Mouse (Mus musculus) neural tube, embryonic 13.5 days (tissue): ENCODE measurements at regions not wholly inside any gene's neighbourhood (a gene's known extent, or its start where the extent isn't known, plus 50 kb on each side); places are given as distances from the start of the nearest gene placed in this dataset.
A peak's percentile ranks its signal among the peaks of the same experiment; 100 is the strongest.

Experiments
- ATAC-seq: fragments of 200-750 bp; cut with Nextera tagmentation; 2 replicates; pipeline ENCODE4 v1.8.0; 2017; ENCODE audit warnings: low read depth, mild to moderate bottlenecking, moderate TSS enrichment, moderate library complexity
- H3K27ac ChIP-seq: fragments of 300-500 bp; sonication (generic); replicated peaks from 2 replicates; pipeline ENCODE4 v1.5.1; 2015; ENCODE audit warnings: moderate library complexity, mild to moderate bottlenecking, inconsistent platforms
- H3K27me3 ChIP-seq: fragments of 300-500 bp; sonication (generic); 2 replicates; pipeline ENCODE4 v1.6.1; 2015; ENCODE audit warnings: mild to moderate bottlenecking, inconsistent platforms
- H3K36me3 ChIP-seq: fragments of 300-500 bp; sonication (generic); 2 replicates; pipeline ENCODE4 v1.6.1; 2015; ENCODE audit warnings: mild to moderate bottlenecking, inconsistent platforms
- H3K4me1 ChIP-seq: fragments of 300-500 bp; sonication (generic); replicated peaks from 2 replicates; pipeline ENCODE4 v1.6.1; 2015; ENCODE audit warnings: inconsistent platforms
- H3K4me2 ChIP-seq: fragments of 300-500 bp; sonication (generic); 2 replicates; pipeline ENCODE4 v1.6.1; 2015; ENCODE audit warnings: inconsistent platforms, mild to moderate bottlenecking, moderate library complexity
- H3K4me3 ChIP-seq: fragments of 300-500 bp; sonication (generic); 2 replicates; pipeline ENCODE4 v1.5.1; 2015; ENCODE audit warnings: mild to moderate bottlenecking, inconsistent platforms
- H3K9ac ChIP-seq: fragments of 300-500 bp; sonication (generic); 2 replicates; pipeline ENCODE4 v1.6.1; 2015; ENCODE audit warnings: moderate library complexity, mild to moderate bottlenecking, inconsistent platforms
- H3K9me3 ChIP-seq: fragments of 300-500 bp; sonication (generic); 2 replicates; pipeline ENCODE4 v1.6.1; 2016; ENCODE audit warnings: inconsistent platforms
- WGBS: fragments of 180-500 bp; shearing (Covaris S2); methylation state at CpG from one replicate; pipeline ENCODE4 v1.1.7; 2015; 5-methylcytosine and 5-hydroxymethylcytosine counted together

DNA sequence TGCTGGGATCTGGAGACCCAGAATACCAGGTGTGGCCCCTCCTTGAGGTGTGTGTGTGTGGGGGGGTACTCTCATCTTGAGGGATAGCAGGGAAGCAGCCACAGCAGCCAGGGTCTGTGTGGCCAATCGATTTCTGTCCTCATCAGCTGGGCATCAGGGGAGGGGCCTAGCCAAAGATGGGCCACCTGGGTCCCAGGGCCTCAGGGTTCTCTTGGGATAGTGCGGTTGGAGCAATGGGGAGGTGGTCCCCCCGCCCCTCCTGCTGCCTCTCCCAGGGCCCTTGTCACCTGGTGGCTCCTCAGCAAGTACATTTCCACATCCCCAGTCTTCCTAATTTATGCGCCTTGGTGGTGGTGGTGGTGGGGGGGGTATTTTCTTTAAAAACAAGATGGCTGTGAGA is 55.4 kb downstream of the Uncx start:
- Histone ChIP-seq H3K4me1 (peaks cover 46% of the 10 kb centered on the region), H3K27me3 (peaks cover 80% of the 10 kb centered on the region), H3K4me3 (no peak overlapping the region), H3K27ac (peak overlapping the region; percentile 87), H3K4me2 (peak overlapping the region; percentile 48), H3K9me3 (no peaks in the 10 kb centered on the region), H3K9ac (0 out of 2 replicates have a peak overlapping the region, but pooled peaks have one; percentile 6), H3K36me3 (no peaks in the 10 kb centered on the region)
- 4% methylated on average over 4 of the region's 4 CpGs for WGBS
- ATAC-seq, result peak; percentile 23; the same call in 1 of the 2 replicates

DNA sequence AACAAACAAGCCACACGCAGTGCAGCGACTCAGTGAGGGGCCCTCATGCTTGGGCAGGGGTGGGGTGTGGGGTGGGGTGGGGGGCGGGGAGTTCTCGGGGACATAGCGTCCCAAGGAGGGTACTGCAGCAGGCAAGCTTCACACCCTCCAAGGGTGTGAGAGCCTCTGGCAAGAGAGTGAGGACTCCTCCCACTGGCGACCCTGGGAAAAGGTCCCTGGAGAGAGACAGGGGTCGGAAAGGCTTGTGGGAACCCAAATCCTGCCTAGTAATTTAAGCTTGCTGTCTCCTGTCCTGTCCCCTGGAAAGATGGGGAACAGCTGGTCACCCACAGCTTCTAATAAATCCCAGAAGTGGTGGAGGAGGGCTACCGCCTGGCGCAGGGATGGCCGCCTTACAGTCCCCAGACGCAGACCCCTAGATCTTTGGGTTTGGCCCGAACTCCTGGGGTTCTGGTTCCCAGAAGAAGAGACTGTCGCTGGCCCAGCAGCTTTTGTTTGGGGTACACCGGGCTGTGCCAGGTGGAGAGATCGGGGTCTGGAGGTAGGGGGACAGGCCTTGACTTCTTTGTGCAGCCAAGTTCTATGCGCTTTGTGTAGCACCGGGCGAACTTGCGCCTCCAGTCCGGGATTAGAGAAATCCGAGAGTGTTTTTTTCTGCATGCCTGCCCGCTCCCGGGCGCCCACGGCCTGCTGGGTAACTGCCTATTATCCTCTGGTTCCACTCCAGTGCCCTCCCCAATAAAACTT is 56.1 kb downstream of the Uncx start:
- peak overlapping the region; percentile 51 for H3K9ac ChIP-seq
- ATAC-seq, result peak; percentile 70
- H3K27me3 ChIP-seq, result peaks cover 84% of the 10 kb centered on the region
- WGBS, result under 1% methylated on average over 25 of the region's 25 CpGs
- H3K9me3 ChIP-seq, result no peaks in the 10 kb centered on the region
- peak overlapping the region; percentile 87 for H3K27ac ChIP-seq
- H3K4me3 ChIP-seq, result peak overlapping the region; percentile 8; the same call in 1 of the 2 replicates
- H3K4me2 ChIP-seq, result peak overlapping the region; percentile 48
- peaks cover 40% of the 10 kb centered on the region for H3K4me1 ChIP-seq
- H3K36me3 ChIP-seq, result no peaks in the 10 kb centered on the region

DNA sequence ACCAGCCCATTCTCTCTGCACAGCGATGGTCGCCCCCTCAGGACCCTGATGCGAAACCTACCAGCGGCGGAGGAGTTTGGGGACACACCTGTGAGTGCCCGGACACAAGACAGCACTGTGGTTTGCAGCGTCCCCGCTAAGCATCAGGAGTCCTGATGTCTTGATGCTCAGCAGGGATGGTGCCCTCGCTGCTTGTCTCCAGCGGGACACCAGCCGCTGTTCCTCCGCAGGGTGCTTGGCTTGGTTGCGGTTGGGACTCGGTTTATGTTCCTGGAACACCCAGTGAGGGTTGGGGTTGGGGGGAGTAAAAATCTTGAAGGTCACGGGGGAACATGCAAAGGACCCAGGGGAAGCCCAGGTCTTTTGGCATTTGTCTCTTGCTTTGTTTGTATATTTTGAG is 56.9 kb downstream of the Uncx start:
- ATAC-seq, result peak; percentile 18; the same call in 1 of the 2 replicates
- H3K27ac ChIP-seq, result peak overlapping the region; percentile 87

DNA sequence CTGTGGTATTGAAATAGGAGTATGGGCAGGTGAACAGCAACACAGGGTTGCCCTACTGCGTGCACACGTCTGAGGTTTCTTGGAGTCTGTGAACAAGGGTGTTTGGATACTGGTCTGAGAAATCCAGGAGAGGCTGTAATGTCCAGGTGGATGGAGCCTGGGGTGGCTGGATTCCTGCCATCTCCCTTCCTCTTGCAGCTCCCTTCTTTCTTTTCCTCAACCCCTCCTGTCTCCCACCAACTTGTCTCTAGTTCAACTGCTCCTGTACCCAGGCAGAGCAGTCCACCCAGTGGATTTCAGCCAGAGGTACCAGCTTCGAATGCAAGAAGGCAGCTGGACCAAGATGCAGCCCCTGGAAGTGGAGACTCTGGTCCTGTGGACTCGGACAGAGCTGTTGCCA is 59.6 kb downstream of the Uncx start:
- Histone ChIP-seq H3K27ac (no peak overlapping the region), H3K9me3 (no peaks in the 10 kb centered on the region), H3K4me3 (no peak overlapping the region), H3K4me1 (peaks cover 26% of the 10 kb centered on the region), H3K4me2 (no peak overlapping the region), H3K36me3 (no peaks in the 10 kb centered on the region), H3K27me3 (peaks cover 76% of the 10 kb centered on the region), H3K9ac (no peak overlapping the region)
- no peak for ATAC-seq
- WGBS, result 86% methylated on average over 4 of the region's 4 CpGs

More for the DNA sequence above, 56.9 kb downstream of the Uncx start:
- 2% methylated on average over 15 of the region's 15 CpGs for WGBS
- no peak overlapping the region for H3K9ac ChIP-seq
- H3K27me3 ChIP-seq, result peaks cover 85% of the 10 kb centered on the region
- no peaks in the 10 kb centered on the region for H3K9me3 ChIP-seq
- peak overlapping the region; percentile 48 for H3K4me2 ChIP-seq
- H3K36me3 ChIP-seq, result no peaks in the 10 kb centered on the region
- peaks cover 31% of the 10 kb centered on the region for H3K4me1 ChIP-seq
- no peak overlapping the region for H3K4me3 ChIP-seq

DNA sequence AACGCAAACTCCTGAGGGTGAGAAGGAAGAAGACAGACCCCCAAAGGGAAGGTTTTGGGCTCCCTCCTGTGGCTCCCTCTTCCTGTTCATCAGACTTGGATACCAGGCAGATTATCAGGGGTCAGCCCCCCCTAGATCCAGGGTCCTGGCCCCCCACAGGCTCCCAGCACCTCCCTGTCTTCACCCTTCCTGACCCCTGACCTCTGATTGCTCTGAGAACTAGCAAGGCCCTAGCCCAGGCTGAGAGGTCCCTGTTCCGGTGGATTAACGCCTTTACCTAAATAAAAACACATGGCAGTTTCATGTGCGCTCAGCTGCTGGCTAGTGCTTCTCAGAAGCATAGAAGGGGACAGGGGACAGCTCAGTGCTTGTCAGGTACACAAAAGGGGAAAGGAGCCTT is 60.2 kb downstream of the Uncx start:
- WGBS, result 27% methylated on average over 4 of the region's 4 CpGs
- H3K27me3 ChIP-seq, result peaks cover 69% of the 10 kb centered on the region

DNA sequence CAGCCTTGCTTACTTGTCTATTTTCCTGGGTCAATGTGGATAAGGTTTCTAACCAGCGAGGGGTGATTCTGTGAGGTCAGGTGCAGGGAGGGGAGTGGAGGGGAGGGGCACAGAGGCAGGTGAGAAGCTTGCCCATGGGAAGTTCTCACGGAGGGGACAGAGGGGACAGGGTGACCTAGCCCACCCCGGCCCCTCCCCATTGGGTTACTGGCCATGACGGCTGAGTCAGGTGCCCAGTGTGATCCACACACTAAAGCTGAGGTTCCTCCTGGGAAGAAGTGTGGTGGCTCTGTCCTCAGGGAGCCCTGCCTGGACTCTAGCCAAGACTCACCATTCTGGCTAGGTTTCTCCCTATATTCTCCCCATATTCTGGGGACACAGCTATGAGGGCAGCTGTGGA is 61.0 kb downstream of the Uncx start:
- Histone ChIP-seq H3K36me3 (no peaks in the 10 kb centered on the region), H3K4me1 (peaks cover 12% of the 10 kb centered on the region), H3K4me3 (no peak overlapping the region), H3K27me3 (peaks cover 62% of the 10 kb centered on the region), H3K27ac (no peak overlapping the region), H3K9me3 (no peaks in the 10 kb centered on the region), H3K4me2 (no peak overlapping the region), H3K9ac (no peak overlapping the region)
- ATAC-seq, result no peak
- WGBS, result 50% methylated on average over 4 of the region's 4 CpGs

More for the DNA sequence above, 60.2 kb downstream of the Uncx start:
- no peak for ATAC-seq
- H3K36me3 ChIP-seq, result no peaks in the 10 kb centered on the region
- H3K4me2 ChIP-seq, result no peak overlapping the region
- H3K4me1 ChIP-seq, result peaks cover 20% of the 10 kb centered on the region
- no peaks in the 10 kb centered on the region for H3K9me3 ChIP-seq
- H3K4me3 ChIP-seq, result no peak overlapping the region
- H3K9ac ChIP-seq, result no peak overlapping the region
- H3K27ac ChIP-seq, result no peak overlapping the region

DNA sequence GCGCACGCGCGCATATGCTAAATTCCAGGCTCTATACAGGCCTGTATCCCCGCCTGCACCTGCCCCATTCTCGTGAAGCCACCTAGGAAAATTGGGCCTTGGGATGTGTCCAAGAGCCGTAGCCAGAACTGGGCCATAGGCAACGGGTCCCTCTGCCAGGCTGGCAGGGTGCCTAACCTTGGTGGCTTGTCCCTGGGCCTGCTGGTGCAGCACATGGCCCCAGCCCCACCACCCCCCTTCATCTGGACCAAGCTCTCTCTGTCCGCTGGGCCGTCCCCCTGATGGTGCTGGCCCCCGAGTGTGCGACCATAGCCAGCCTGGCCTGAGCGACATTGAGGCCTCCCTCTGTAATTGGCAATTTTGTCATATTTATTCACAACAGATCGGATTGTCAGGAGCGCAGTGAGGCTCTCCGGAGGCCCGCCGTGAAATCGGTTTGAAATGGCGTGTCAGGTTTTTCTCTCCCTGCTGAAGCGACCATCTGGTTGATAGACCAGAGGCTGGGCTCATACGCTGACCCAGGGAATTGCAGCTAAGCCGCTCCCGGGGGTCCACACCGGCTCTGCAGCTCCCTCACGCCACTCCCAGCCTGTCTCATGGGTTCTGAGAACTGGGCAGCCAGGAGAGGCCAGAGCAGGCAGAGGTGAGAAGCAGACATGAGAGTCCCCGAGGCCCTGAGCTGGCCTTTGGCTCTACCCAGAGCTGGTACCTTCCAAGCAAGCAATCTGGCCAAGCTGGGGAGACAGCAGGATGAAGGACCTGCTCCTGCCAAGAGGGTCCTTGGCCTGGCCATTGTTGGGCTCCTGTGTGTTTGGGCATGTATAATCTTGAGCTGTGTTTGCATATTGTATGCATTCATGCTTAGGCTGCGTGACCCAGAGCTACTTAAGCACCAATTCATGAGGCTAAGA is 67.6 kb downstream of the Uncx start:
- WGBS, result 30% methylated on average over 28 of the region's 28 CpGs
- peak; percentile 64 for ATAC-seq
- Histone ChIP-seq H3K4me1 (peaks cover 15% of the 10 kb centered on the region), H3K9ac (0 out of 2 replicates have a peak overlapping the region, but pooled peaks have one; percentile 34), H3K4me2 (no peak overlapping the region), H3K27me3 (peaks cover 21% of the 10 kb centered on the region), H3K9me3 (no peaks in the 10 kb centered on the region), H3K4me3 (no peak overlapping the region), H3K36me3 (no peaks in the 10 kb centered on the region; the same call in 1 of the 2 replicates), H3K27ac (peak overlapping the region; percentile 83)

DNA sequence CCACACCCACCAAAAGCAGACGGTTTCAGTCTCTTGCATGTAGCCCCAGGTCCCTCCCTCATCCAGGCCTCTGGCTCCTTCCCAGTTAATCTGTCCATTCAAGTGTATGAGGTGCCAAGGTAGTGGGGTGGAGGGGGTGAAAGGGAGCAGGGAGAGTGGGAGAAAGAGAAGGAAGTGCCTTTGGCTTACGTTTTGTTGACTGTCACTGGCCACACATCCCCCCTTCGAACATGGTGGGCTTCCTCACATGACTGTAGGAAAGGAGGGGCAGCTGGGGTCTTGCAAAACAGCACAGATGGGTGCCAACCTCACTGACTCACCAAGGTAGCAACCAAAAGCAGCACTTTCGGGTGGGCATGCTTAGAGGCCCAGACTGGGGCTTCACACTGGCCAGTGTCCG is 68.9 kb downstream of the Uncx start:
- H3K27me3 ChIP-seq, result peaks cover 29% of the 10 kb centered on the region
- H3K4me1 ChIP-seq, result peaks cover 15% of the 10 kb centered on the region
- no peak overlapping the region for H3K27ac ChIP-seq
- WGBS, result 67% methylated on average over 5 of the region's 5 CpGs
- H3K36me3 ChIP-seq, result no peaks in the 10 kb centered on the region; the same call in 1 of the 2 replicates
- H3K4me3 ChIP-seq, result no peak overlapping the region
- no peak for ATAC-seq
- no peak overlapping the region for H3K9ac ChIP-seq
- no peaks in the 10 kb centered on the region for H3K9me3 ChIP-seq
- no peak overlapping the region for H3K4me2 ChIP-seq

DNA sequence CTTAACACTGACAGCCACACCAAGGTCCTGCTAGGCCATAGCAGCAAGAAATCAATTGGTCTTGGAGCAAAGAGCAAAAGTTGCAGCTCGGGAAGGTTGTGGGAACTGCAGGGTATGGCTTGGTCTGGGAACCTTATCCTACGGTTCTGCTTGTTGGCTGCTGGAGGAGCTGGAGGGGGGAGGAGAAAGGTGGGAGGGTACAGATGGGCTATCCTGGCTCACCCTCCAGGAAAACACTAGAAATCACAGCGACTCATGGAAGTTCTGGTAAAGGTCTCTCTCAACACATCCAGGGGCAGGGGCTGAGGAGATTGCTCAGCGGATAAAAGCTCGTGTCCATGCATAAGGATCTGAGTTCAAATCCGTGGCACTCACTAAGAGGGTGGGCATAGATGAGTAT is 69.4 kb downstream of the Uncx start:
- Histone ChIP-seq H3K9me3 (no peaks in the 10 kb centered on the region), H3K27me3 (peaks cover 34% of the 10 kb centered on the region), H3K9ac (no peak overlapping the region), H3K4me1 (peaks cover 15% of the 10 kb centered on the region), H3K36me3 (no peaks in the 10 kb centered on the region; the same call in 1 of the 2 replicates), H3K4me2 (no peak overlapping the region), H3K4me3 (no peak overlapping the region), H3K27ac (no peak overlapping the region)
- 71% methylated on average over 6 of the region's 6 CpGs for WGBS
- ATAC-seq, result no peak

DNA sequence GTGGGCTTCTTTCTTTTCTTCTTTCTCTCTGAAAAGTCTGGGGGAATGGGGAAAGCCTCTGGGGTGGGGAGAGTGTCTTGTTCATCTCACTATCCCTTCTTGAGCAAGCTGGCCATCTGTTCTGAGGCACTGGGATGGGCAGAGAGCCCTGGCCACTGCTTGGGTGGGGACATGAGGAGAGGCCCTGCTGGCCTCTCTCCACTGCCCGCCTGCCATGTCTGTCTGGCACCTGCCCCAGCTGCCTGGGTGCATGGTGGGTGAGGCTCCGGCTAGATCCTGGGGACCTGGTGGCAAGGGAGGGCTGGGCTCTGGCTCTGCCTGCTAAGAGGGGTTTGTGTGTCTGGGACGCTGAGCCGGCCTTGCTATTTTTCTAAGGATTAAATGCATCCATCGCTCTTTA is 70.3 kb downstream of the Uncx start:
- 76% methylated on average over 5 of the region's 5 CpGs for WGBS
- Histone ChIP-seq H3K9me3 (no peaks in the 10 kb centered on the region), H3K4me2 (no peak overlapping the region), H3K9ac (no peak overlapping the region), H3K4me1 (peaks cover 22% of the 10 kb centered on the region), H3K4me3 (no peak overlapping the region), H3K27ac (no peak overlapping the region), H3K36me3 (no peaks in the 10 kb centered on the region; the same call in 1 of the 2 replicates), H3K27me3 (peaks cover 40% of the 10 kb centered on the region)
- ATAC-seq, result no peak

DNA sequence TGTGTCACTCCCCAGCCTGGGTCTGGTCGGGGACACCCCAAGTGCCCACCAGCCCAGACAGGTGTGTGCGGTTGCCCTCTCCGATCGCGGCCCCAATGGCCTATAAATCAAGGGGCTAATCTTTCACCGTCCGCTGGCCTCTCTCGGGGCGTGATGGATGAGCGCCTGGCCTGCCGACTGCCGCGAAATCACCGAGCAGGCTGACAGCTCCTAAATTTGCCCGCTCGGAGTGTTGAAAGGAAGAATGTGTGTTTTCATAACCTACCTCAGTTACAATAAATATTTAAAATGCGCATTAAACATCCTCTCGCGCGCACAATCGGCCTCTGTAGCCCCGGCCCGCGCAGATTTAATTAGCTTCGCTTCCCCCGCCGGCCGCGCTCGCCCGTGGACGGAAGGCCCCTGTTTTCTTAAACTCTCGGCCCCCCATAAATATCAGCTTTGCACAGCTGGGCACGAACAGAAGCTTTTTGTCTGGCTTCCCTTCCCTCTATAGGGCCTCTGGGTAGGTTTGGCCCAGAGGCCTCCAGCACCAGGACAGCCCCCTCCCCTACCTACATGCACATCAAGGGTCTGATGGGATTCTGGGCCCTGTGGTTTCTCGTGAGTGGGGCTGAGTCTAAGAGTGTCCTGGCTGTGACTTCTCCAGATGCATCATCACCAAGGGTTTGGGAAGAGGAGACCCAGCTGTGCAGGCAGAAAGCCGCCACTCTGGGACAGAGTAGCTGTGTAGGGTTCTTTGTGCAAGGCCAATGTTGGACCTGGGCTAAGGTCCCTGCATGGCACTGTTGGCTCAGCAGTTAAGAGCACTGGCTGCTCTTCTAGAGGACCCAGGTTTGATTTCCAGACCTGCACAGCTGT is 76.2 kb downstream of the Uncx start:
- peaks cover 23% of the 10 kb centered on the region for H3K4me1 ChIP-seq
- H3K4me3 ChIP-seq, result no peak overlapping the region
- WGBS, result 3% methylated on average over 36 of the region's 36 CpGs
- no peaks in the 10 kb centered on the region for H3K36me3 ChIP-seq
- ATAC-seq, result peak; percentile 61
- H3K27me3 ChIP-seq, result peaks cover 41% of the 10 kb centered on the region
- H3K27ac ChIP-seq, result peak overlapping the region; percentile 74
- peak overlapping the region; percentile 37 for H3K4me2 ChIP-seq
- H3K9me3 ChIP-seq, result no peaks in the 10 kb centered on the region
- no peak overlapping the region for H3K9ac ChIP-seq
